Mouse (Mus musculus): ENCODE data around the gene Lingo4. TPM values are rescaled to one million over a fixed set of nuclear protein-coding genes. Genes with fewer than 3 reads are reported as not detected.

Lingo4 gene
- total and polyA plus RNA-seq, 3 experiments: not detected

DNA sequence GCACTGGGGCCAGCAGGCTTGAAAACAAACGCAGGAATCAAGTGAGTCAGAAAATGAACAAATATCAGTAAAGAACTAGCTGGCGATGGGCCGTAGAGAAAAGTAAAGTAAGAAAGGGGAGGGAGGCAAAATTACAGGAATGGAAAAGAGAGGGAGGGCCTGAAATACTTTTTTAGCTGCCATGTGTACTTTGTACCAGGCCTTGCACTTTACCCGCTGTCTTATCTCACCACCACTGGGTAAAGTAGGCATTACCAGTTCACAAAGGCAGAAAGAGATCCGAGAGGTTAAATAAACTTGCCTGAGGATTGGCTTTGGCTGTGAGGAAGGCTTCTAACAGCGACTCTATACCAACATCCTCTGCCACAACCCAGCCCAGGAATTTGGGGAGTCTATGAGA, 30.8 kb upstream of the Lingo4 start:
- TF ChIP-seq ZNF384 (IDR thresholded peaks at IDR 0.05; ENCODE audit: low read depth, low read length) (no peak), TCF12 (IDR thresholded peaks at IDR 0.05; ENCODE audit: low read depth, low read length) (no peak), PAX5 (IDR thresholded peaks at IDR 0.05; ENCODE audit: low read length) (no peak), NELFE (IDR thresholded peaks at IDR 0.05; ENCODE audit: low read depth, low read length) (0 out of 2 replicates have a peak, but pooled peaks have one; percentile 1)
- no peak overlapping the region for H3K27ac ChIP-seq (ENCODE audit: insufficient read depth, low read depth)
- peaks cover 0 to 12% of the 10 kb centered on the region in 2 experiments; a peak in 2 of 4 replicates for H3K4me1 ChIP-seq (ENCODE audit: control insufficient read depth in 1 of 2, insufficient read depth in 2 of 2)
- DNase-seq (ENCODE audit: extremely low read depth): no peak
- dilution Hi-C loops (cut with MboI; ENCODE audit: extremely low pct_ligation_motif_present, extremely low pct_unique_long_range_greater_than_20kb, low sequenced_read_pairs): no loop called here
- no peaks in the 10 kb centered on the region for H3K27me3 ChIP-seq (replicated peaks)
- H3K4me3 ChIP-seq (replicated peaks in 1 of 3; ENCODE audit: low read depth in 2 of 3, low read length in 2 of 3, poor library complexity in 1 of 3): no peak overlapping the region
- H3K9ac ChIP-seq (ENCODE audit: insufficient read depth, low read depth): no peak overlapping the region
- peaks cover 0 to 11% of the 10 kb centered on the region in 2 experiments for H3K36me3 ChIP-seq (replicated peaks in 1 of 2; ENCODE audit: control insufficient read depth in 1 of 2, insufficient read depth in 1 of 2, low read length in 1 of 2)
- in situ Hi-C loops (cut with MboI; ENCODE audit: low pct_ligation_motif_present, low pct_unique_long_range_greater_than_20kb, low sequenced_read_pairs): no loop called here
- peaks cover 10% of the 10 kb centered on the region for H3K9me3 ChIP-seq (replicated peaks; ENCODE audit: low read length)
- no peaks in the 10 kb centered on the region for H3K79me2 ChIP-seq (replicated peaks; ENCODE audit: control insufficient read depth, extremely low read depth, insufficient read depth, poor library complexity, severe bottlenecking)
- no peak overlapping the region for H3K4me2 ChIP-seq (ENCODE audit: insufficient read depth, low read depth, poor library complexity, severe bottlenecking)

DNA sequence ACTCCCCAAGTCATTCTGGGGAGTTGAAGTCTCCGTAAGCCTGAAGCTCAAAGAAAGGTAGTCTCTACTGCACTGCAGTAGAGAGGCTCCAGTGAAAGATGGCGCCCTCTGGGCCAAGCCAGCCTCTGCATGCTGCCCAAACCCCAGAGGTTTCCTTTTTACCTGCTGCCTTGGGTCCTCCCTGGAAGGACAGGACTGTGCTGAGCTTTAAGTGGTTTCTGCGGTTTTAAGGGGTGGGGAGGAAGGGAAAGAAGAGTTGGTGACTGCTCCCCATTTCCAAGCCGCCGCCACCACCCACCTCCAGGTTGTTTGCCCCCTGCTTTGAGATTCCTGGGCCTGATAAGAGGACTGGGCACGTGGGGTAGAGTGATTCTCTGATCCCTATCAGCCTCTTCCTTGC, 29.7 kb upstream of the Lingo4 start:
- no peaks in the 10 kb centered on the region for H3K27me3 ChIP-seq (replicated peaks)
- H3K36me3 ChIP-seq (replicated peaks in 1 of 2; ENCODE audit: control insufficient read depth in 1 of 2, insufficient read depth in 1 of 2, low read length in 1 of 2): peaks cover 0 to 6% of the 10 kb centered on the region in 2 experiments
- in situ Hi-C loops (cut with MboI; ENCODE audit: low pct_ligation_motif_present, low pct_unique_long_range_greater_than_20kb, low sequenced_read_pairs): no loop called here
- H3K9me3 ChIP-seq (replicated peaks; ENCODE audit: low read length): peaks cover 4% of the 10 kb centered on the region
- H3K4me1 ChIP-seq (ENCODE audit: control insufficient read depth in 1 of 2, insufficient read depth in 2 of 2): peaks cover under 1 to 18% of the 10 kb centered on the region in 2 experiments; a peak in 3 of 4 replicates
- H3K79me2 ChIP-seq (replicated peaks; ENCODE audit: control insufficient read depth, extremely low read depth, insufficient read depth, poor library complexity, severe bottlenecking): no peaks in the 10 kb centered on the region
- no peak overlapping the region for H3K4me3 ChIP-seq (replicated peaks in 1 of 3; ENCODE audit: low read depth in 2 of 3, low read length in 2 of 3, poor library complexity in 1 of 3)
- H3K9ac ChIP-seq (ENCODE audit: insufficient read depth, low read depth): no peak overlapping the region
- DNase-seq (ENCODE audit: extremely low read depth): no peak
- no peak for TF ChIP-seq ZMIZ1 (IDR thresholded peaks at IDR 0.05; ENCODE audit: low read depth, low read length)
- no peak for TF ChIP-seq POLR2A (IDR thresholded peaks at IDR 0.05; ENCODE audit: low read depth, low read length)
- no peak for TF ChIP-seq NRF1 (IDR thresholded peaks at IDR 0.05; ENCODE audit: low read depth, low read length)
- no peak for TF ChIP-seq MAZ (IDR thresholded peaks at IDR 0.05; ENCODE audit: low read depth, low read length)
- TF ChIP-seq PAX5 (IDR thresholded peaks at IDR 0.05; ENCODE audit: low read length): no peak
- no peak for TF ChIP-seq RAD21 (IDR thresholded peaks at IDR 0.05; ENCODE audit: low read depth, low read length)
- TF ChIP-seq ETS1 (conservative IDR thresholded peaks at IDR 0.05; ENCODE audit: low read depth, low read length): no peak
- no peak for TF ChIP-seq MXI1 (IDR thresholded peaks at IDR 0.05; ENCODE audit: low read depth, low read length)
- no peak for TF ChIP-seq SIN3A (IDR thresholded peaks at IDR 0.05; ENCODE audit: low read length)
- no peak for TF ChIP-seq HCFC1 (IDR thresholded peaks at IDR 0.05; ENCODE audit: low read depth, low read length)
- no peak for TF ChIP-seq MAFK (IDR thresholded peaks at IDR 0.05; ENCODE audit: insufficient replicate concordance, low read length)
- TF ChIP-seq GABPA (IDR thresholded peaks at IDR 0.05; ENCODE audit: insufficient replicate concordance, low read depth, low read length): no peak
- TF ChIP-seq JUN (IDR thresholded peaks at IDR 0.05; ENCODE audit: insufficient read depth, low read depth, low read length): no peak
- no peak for TF ChIP-seq USF2 (conservative IDR thresholded peaks at IDR 0.05; ENCODE audit: low read depth, low read length)
- no peak for TF ChIP-seq MYC (IDR thresholded peaks at IDR 0.05; ENCODE audit: low read depth, low read length)
- no peak overlapping the region for H3K4me2 ChIP-seq (ENCODE audit: insufficient read depth, low read depth, poor library complexity, severe bottlenecking)
- dilution Hi-C loops (cut with MboI; ENCODE audit: extremely low pct_ligation_motif_present, extremely low pct_unique_long_range_greater_than_20kb, low sequenced_read_pairs): no loop called here
- no peak overlapping the region for H3K27ac ChIP-seq (ENCODE audit: insufficient read depth, low read depth)
